Mouse (Mus musculus): ENCODE results near the gene Atg9b.

DNA sequence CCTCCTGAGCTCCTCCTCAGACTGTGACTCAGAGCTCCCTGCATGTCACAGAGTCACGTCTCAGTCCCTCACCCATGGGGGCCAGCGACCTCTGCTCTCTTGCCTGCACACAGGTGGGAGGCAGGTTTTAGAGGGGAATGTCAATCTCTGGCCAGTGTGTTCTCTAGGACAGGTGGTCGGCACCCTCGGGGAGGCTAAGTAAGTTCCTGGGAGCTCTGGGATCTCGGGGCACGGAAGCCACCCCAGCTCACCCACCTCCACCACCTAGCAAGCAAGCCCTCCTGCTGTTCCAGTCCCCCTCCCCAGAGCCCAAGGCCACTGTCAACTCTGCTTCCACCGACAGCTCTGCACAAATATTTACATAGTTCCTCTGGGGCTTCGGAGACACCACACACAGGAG is 49.0 kb downstream of the Atg9b start:
- TF ChIP-seq CTCF (conservative IDR thresholded peaks at IDR 0.05; ENCODE audit: insufficient read depth, insufficient read length, low read depth, low read length) (no peak), POLR2A (IDR thresholded peaks at IDR 0.05; ENCODE audit: low read depth, low read length) (no peak)
